Mouse (Mus musculus): Measurements from ENCODE around the gene Usp54. TPM values are rescaled to one million over a fixed set of nuclear protein-coding genes. Genes with fewer than 3 reads are reported as not detected.

The Usp54 gene
- total and polyA plus RNA-seq, 2 experiments from 2014 or later = 2.8 to 29.8 TPM

DNA sequence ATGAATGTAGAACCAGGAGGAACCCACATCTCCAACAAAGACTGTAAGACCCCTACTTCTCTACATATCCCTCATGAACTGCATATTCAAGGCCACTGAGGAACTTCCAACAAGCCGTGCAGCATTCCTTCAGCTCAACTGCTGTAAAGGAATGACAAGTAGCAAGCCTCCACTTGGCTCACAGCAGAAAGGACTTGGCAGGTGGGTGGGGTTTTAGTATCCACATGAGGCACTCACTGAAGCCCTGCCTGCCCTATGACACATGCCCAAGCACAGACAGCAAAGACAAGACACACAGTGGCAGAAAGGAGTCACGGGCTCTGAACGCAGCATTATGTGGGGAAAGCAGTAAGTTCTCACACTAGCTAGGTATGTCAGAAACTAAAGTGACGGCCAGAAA is 30.7 kb downstream of the Usp54 start:
- Histone ChIP-seq H3K4me2 (ENCODE audit: low read depth, low read length) (peak overlapping the region; percentile 50), H3K9me3 (replicated peaks; ENCODE audit: control insufficient read depth, low read length) (no peaks in the 10 kb centered on the region), H3K9ac (replicated peaks; ENCODE audit: low read depth, low read length) (no peak overlapping the region), H3K4me1 (ENCODE audit: control insufficient read depth, insufficient read depth) (peaks cover 25% of the 10 kb centered on the region), H3K27ac (ENCODE audit: low read depth) (peak overlapping the region; percentile 86), H3K4me3 (ENCODE audit: low read depth, low read length) (peak overlapping the region; percentile 5), H3K36me3 (replicated peaks; ENCODE audit: control insufficient read depth, insufficient read depth, low read length) (no peaks in the 10 kb centered on the region), H3K27me3 (ENCODE audit: control insufficient read depth, insufficient read depth, low read length) (no peaks in the 10 kb centered on the region)
- peak; percentile 83 for DNase-seq (ENCODE audit: low spot score)
- peak; percentile 92 for ATAC-seq (ENCODE audit: insufficient read depth, low read depth)
- WGBS = 32% methylated on average over 4 of the region's 4 CpGs
- TF ChIP-seq CTCF (IDR thresholded peaks at IDR 0.05; ENCODE audit: low read depth) (no peak), EP300 (IDR thresholded peaks at IDR 0.05; ENCODE audit: low read depth) (no peak)

- H3K27ac ChIP-seq (ENCODE audit: low read depth) = peak overlapping the region; percentile 86
- ATAC-seq (ENCODE audit: insufficient read depth, low read depth) (peak; percentile 78), DNase-seq (ENCODE audit: low spot score) (peak; percentile 61)
- H3K9me3 ChIP-seq (replicated peaks; ENCODE audit: control insufficient read depth, low read length) = no peaks in the 10 kb centered on the region
- TF ChIP-seq EP300 (IDR thresholded peaks at IDR 0.05; ENCODE audit: low read depth) (no peak), CTCF (IDR thresholded peaks at IDR 0.05; ENCODE audit: low read depth) (no peak)
- no peak overlapping the region for H3K9ac ChIP-seq (replicated peaks; ENCODE audit: low read depth, low read length)
- peak overlapping the region; percentile 5 for H3K4me3 ChIP-seq (ENCODE audit: low read depth, low read length)
- WGBS = 37% methylated on average over 3 of the region's 3 CpGs
- H3K4me1 ChIP-seq (ENCODE audit: control insufficient read depth, insufficient read depth) = peaks cover 25% of the 10 kb centered on the region
- no peaks in the 10 kb centered on the region for H3K36me3 ChIP-seq (replicated peaks; ENCODE audit: control insufficient read depth, insufficient read depth, low read length)
- no peaks in the 10 kb centered on the region for H3K27me3 ChIP-seq (ENCODE audit: control insufficient read depth, insufficient read depth, low read length)
- H3K4me2 ChIP-seq (ENCODE audit: low read depth, low read length) = peak overlapping the region; percentile 50
Measured at GRCm38 (mm10) chr14:20609519-20609918, 31.3 kb downstream of the Usp54 start.

GRCm38 (mm10) chr14:20607396-20608126 is 33.3 kb downstream of the Usp54 start:
- Histone ChIP-seq H3K9me3 (replicated peaks; ENCODE audit: control insufficient read depth, low read length) (no peaks in the 10 kb centered on the region), H3K4me3 (ENCODE audit: low read depth, low read length) (no peak overlapping the region), H3K27ac (ENCODE audit: low read depth) (peak overlapping the region; percentile 82), H3K9ac (replicated peaks; ENCODE audit: low read depth, low read length) (0 out of 2 replicates have a peak overlapping the region, but pooled peaks have one; percentile 17), H3K4me1 (ENCODE audit: control insufficient read depth, insufficient read depth) (peaks cover 25% of the 10 kb centered on the region), H3K4me2 (ENCODE audit: low read depth, low read length) (peak overlapping the region; percentile 44), H3K27me3 (ENCODE audit: control insufficient read depth, insufficient read depth, low read length) (no peaks in the 10 kb centered on the region), H3K36me3 (replicated peaks; ENCODE audit: control insufficient read depth, insufficient read depth, low read length) (no peaks in the 10 kb centered on the region)
- ATAC-seq (ENCODE audit: insufficient read depth, low read depth) (no peak), DNase-seq (ENCODE audit: low spot score) (peak; percentile 58)
- WGBS = 54% methylated on average over 9 of the region's 9 CpGs
- TF ChIP-seq CTCF (IDR thresholded peaks at IDR 0.05; ENCODE audit: low read depth) = no peak
- TF ChIP-seq EP300 (IDR thresholded peaks at IDR 0.05; ENCODE audit: low read depth) = no peak

- Histone ChIP-seq H3K4me1 (ENCODE audit: control insufficient read depth, insufficient read depth) (peaks cover 7% of the 10 kb centered on the region; the same call in 1 of the 2 replicates), H3K36me3 (replicated peaks; ENCODE audit: control insufficient read depth, insufficient read depth, low read length) (no peaks in the 10 kb centered on the region), H3K9me3 (replicated peaks; ENCODE audit: control insufficient read depth, low read length) (no peaks in the 10 kb centered on the region), H3K4me2 (ENCODE audit: low read depth, low read length) (no peak overlapping the region), H3K27me3 (ENCODE audit: control insufficient read depth, insufficient read depth, low read length) (no peaks in the 10 kb centered on the region), H3K4me3 (ENCODE audit: low read depth, low read length) (no peak overlapping the region), H3K9ac (replicated peaks; ENCODE audit: low read depth, low read length) (no peak overlapping the region), H3K27ac (ENCODE audit: low read depth) (no peak overlapping the region)
- DNase-seq (ENCODE audit: low spot score) (no peak), ATAC-seq (ENCODE audit: insufficient read depth, low read depth) (no peak)
- WGBS = 90% methylated on average over 1 of the region's 1 CpGs
- TF ChIP-seq CTCF (IDR thresholded peaks at IDR 0.05; ENCODE audit: low read depth) = no peak
- no peak for TF ChIP-seq EP300 (IDR thresholded peaks at IDR 0.05; ENCODE audit: low read depth)
Measured at GRCm38 (mm10) chr14:20601287-20601686, 39.6 kb downstream of the Usp54 start.

DNA sequence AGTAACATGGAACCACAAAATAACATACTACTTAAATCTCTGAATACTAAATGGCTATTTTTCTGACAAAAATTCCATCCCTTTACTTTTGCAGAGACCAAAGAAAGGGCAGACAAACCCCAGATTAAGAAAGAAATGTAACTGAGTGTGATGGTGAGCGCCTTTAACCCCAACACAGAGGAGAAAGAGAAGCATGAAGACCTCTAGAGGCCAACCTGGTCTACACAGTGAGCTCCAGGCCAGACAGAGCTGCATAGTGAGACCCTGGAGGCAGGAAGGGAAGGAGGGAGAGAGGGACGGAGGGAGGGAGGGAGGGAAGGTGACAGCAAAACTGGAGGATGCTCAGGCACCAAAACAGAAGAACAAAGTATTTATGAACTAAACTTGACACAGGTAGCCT is 40.7 kb downstream of the Usp54 start:
- H3K9me3 ChIP-seq (replicated peaks; ENCODE audit: control insufficient read depth, low read length) = no peaks in the 10 kb centered on the region
- H3K27me3 ChIP-seq (ENCODE audit: control insufficient read depth, insufficient read depth, low read length) = no peaks in the 10 kb centered on the region
- DNase-seq (ENCODE audit: low spot score) (no peak), ATAC-seq (ENCODE audit: insufficient read depth, low read depth) (peak; percentile 60; the same call in 1 of the 2 replicates)
- WGBS = 48% methylated on average over 2 of the region's 2 CpGs
- TF ChIP-seq EP300 (IDR thresholded peaks at IDR 0.05; ENCODE audit: low read depth) = no peak
- TF ChIP-seq CTCF (IDR thresholded peaks at IDR 0.05; ENCODE audit: low read depth) = peak; percentile 12; the same call in 1 of the 2 replicates
- H3K4me1 ChIP-seq (ENCODE audit: control insufficient read depth, insufficient read depth) = peaks cover 12% of the 10 kb centered on the region; the same call in 1 of the 2 replicates
- H3K4me2 ChIP-seq (ENCODE audit: low read depth, low read length) = no peak overlapping the region
- no peaks in the 10 kb centered on the region for H3K36me3 ChIP-seq (replicated peaks; ENCODE audit: control insufficient read depth, insufficient read depth, low read length)
- H3K27ac ChIP-seq (ENCODE audit: low read depth) = peak overlapping the region; percentile 43; the same call in 1 of the 2 replicates
- no peak overlapping the region for H3K9ac ChIP-seq (replicated peaks; ENCODE audit: low read depth, low read length)
- H3K4me3 ChIP-seq (ENCODE audit: low read depth, low read length) = no peak overlapping the region
